Mouse (Mus musculus): Measurements from ENCODE around the gene Fggy.

Gene Fggy

GRCm38 (mm10) chr4:95860601-95861000, 303.3 kb downstream of the Fggy start:
- DNase-seq (ENCODE audit: low read depth, low spot score), result no peak

- DNase-seq (ENCODE audit: low read depth, low spot score), result no peak
Measured at GRCm38 (mm10) chr4:95861074-95861473, 303.8 kb downstream of the Fggy start.

- DNase-seq (ENCODE audit: low read depth, low spot score), result no peak
Measured at GRCm38 (mm10) chr4:95861741-95862155, 304.4 kb downstream of the Fggy start.

- no peak for DNase-seq (ENCODE audit: low read depth, low spot score)
Measured at GRCm38 (mm10) chr4:95862276-95862675, 305.0 kb downstream of the Fggy start.

- DNase-seq (ENCODE audit: low read depth, low spot score), result no peak
Measured at GRCm38 (mm10) chr4:95862781-95863499, 305.6 kb downstream of the Fggy start.

GRCm38 (mm10) chr4:95863500-95863803, 306.1 kb downstream of the Fggy start:
- DNase-seq (ENCODE audit: low read depth, low spot score), result no peak

GRCm38 (mm10) chr4:95865251-95865650, 307.9 kb downstream of the Fggy start:
- DNase-seq (ENCODE audit: low read depth, low spot score), result no peak

- no peak for DNase-seq (ENCODE audit: low read depth, low spot score)
Measured at GRCm38 (mm10) chr4:95865882-95866281, 308.6 kb downstream of the Fggy start.

- no peak for DNase-seq (ENCODE audit: low read depth, low spot score)
Measured at GRCm38 (mm10) chr4:95867103-95867502, 309.8 kb downstream of the Fggy start.

GRCm38 (mm10) chr4:95868348-95868747, 311.0 kb downstream of the Fggy start:
- DNase-seq (ENCODE audit: low read depth, low spot score), result no peak

- DNase-seq (ENCODE audit: low read depth, low spot score), result no peak
Measured at GRCm38 (mm10) chr4:95871216-95871881, 314.0 kb downstream of the Fggy start.

- DNase-seq (ENCODE audit: low read depth, low spot score), result no peak
Measured at GRCm38 (mm10) chr4:95875896-95876295, 318.6 kb downstream of the Fggy start.

GRCm38 (mm10) chr4:95877436-95877835, 320.1 kb downstream of the Fggy start:
- DNase-seq (ENCODE audit: low read depth, low spot score), result no peak

- no peak for DNase-seq (ENCODE audit: low read depth, low spot score)
Measured at GRCm38 (mm10) chr4:95881751-95882350, 324.5 kb downstream of the Fggy start.

GRCm38 (mm10) chr4:95884184-95885145, 327.2 kb downstream of the Fggy start:
- no peak for DNase-seq (ENCODE audit: low read depth, low spot score)

- no peak for DNase-seq (ENCODE audit: low read depth, low spot score)
Measured at GRCm38 (mm10) chr4:95895199-95895754, 338.0 kb downstream of the Fggy start.

- DNase-seq (ENCODE audit: low read depth, low spot score), result no peak
Measured at GRCm38 (mm10) chr4:95896571-95896970, 339.3 kb downstream of the Fggy start.

- DNase-seq (ENCODE audit: low read depth, low spot score), result no peak
Measured at GRCm38 (mm10) chr4:95897236-95897874, 340.0 kb downstream of the Fggy start.

GRCm38 (mm10) chr4:95898714-95899113, 341.4 kb downstream of the Fggy start:
- no peak for DNase-seq (ENCODE audit: low read depth, low spot score)

- DNase-seq (ENCODE audit: low read depth, low spot score), result no peak
Measured at GRCm38 (mm10) chr4:95899926-95900712, 342.8 kb downstream of the Fggy start.
